Mouse (Mus musculus) spleen, adult 2 months (tissue): ENCODE measurements at regions not wholly inside any gene's neighbourhood (a gene's known extent, or its start where the extent isn't known, plus 50 kb on each side); places are given as distances from the start of the nearest gene placed in this dataset.

Experiments
- CTCF ChIP-seq: fragments of 200-500 bp; IDR thresholded peaks from 2 replicates; pipeline ENCODE4 v1.5.1; 2011; ENCODE audit warnings: mild to moderate bottlenecking, inconsistent platforms; ENCODE audit not compliant: insufficient read depth, insufficient read length, insufficient replicate concordance; ENCODE audit errors: extremely low read depth
- POLR2A ChIP-seq: fragments of 200-500 bp; IDR thresholded peaks from 2 replicates; pipeline ENCODE4 v1.6.1; 2011; ENCODE audit warnings: low read depth, low read length, inconsistent platforms

DNA sequence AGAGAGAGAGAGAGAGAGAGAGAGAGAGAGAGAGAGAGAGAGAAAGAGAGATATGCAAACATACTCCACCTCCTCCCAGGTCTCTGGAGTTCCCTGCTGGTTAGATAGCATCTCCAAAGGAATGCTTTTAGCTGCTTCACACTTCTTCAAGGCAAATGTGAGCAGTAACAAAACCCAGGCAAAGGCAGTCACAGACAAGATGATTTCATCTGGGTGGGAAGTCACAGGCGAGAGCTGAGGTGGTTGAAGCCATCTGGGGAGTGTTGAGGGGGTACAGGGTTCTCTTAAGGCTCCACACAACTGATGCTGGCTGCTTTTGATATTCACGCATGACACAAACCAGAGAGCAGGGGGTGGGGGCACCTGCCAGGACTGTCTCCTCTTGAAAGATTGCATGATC lies 322.7 kb upstream of the Mki67 start:
- TF ChIP-seq POLR2A = no peak
- TF ChIP-seq CTCF = no peak
